Mouse (Mus musculus): ENCODE results near the gene Pgm2l1. TPM values are rescaled to one million over a fixed set of nuclear protein-coding genes. Genes with fewer than 3 reads are reported as not detected.
A peak's percentile ranks its signal among the peaks of the same experiment; 100 is the strongest.

Pgm2l1 gene
- polyA plus RNA-seq, 1 experiment from 2014 or later: 0.76 TPM

DNA sequence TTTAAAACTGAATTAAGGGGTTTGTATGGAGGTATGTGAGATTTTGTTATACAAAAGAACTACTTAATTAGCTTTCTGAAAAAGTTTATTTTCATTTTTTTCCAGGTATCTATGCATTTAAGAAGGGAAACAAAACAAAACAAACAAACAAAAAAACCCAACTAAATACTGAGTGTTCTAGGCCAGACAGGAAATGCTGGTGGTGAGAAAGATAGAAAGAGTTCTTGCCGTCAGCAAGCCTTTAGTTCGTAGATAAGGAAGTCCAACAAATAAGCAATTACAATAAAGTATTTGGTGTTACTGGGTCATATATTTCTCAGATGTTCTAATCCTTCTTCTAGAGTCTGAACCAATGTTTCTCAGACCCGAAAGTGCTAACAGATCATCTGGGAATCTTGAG is 1.8 kb downstream of the Pgm2l1 start:
- TF ChIP-seq CTCF (IDR thresholded peaks at IDR 0.05): no peak
- CTCF ChIA-PET: no interaction called here
- H3K27me3 ChIP-seq: peaks cover 52% of the 10 kb centered on the region
- ATAC-seq (no peak), DNase-seq (ENCODE audit: low read depth, low spot score) (no peak)
- in situ Hi-C loops (cut with MboI; ENCODE audit: low pct_unique_long_range_greater_than_20kb): no loop called here
- POLR2A ChIA-PET: no interaction called here

DNA sequence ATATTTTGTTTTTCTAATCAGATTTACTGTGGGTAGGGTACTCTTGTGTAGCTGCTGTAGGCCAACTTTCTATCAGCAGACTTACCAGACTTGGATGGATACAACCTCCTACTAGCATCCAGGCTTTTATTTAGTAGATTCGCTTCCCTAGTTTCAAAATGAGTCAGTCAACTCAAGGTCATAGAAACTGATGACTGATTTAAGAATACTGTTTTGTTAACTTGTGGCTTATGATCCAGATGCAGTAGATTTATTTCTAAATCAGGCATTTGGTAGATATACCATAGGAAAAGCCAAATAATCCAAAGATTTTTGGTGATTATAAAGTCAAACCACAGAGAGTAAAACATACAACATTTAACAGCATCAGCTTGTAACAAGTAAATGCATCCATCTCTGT is 3.5 kb downstream of the Pgm2l1 start:
- ChIA-PET POLR2A (no interaction called here), CTCF (interaction anchor here (1.1 kb wide), 1 partner anchor 29 kb away, joined by 3 read pairs; no protein-coding TSS in a partner anchor)
- DNase-seq (ENCODE audit: low read depth, low spot score) (no peak), ATAC-seq (no peak)
- in situ Hi-C loops (cut with MboI; ENCODE audit: low pct_unique_long_range_greater_than_20kb): no loop called here
- peaks cover 55% of the 10 kb centered on the region for H3K27me3 ChIP-seq
- no peak for TF ChIP-seq CTCF (IDR thresholded peaks at IDR 0.05)

DNA sequence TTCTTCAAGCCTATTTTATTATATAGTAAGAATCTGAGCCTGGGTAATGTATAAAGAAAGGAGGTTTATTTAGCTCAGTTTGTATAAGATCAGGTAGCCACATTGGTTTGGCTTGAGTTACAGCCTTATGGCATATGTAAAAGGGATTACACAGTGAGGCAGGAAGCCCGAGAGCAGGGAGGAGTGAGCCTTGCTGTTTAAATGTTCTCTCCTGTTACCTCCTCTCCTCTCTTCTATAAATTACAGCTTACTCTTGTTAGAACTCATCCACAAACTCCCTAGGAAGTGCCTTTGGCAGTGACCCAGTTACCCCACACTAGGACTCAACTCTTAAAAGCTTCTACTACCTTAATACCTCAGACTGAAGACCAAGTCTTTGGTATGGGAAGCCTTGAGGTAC is 4.5 kb downstream of the Pgm2l1 start:
- peaks cover 65% of the 10 kb centered on the region for H3K27me3 ChIP-seq
- in situ Hi-C loops (cut with MboI; ENCODE audit: low pct_unique_long_range_greater_than_20kb): no loop called here
- no peak for TF ChIP-seq CTCF (IDR thresholded peaks at IDR 0.05)
- POLR2A ChIA-PET: interaction anchor here (1.0 kb wide), 1 partner anchor 33 kb away, joined by 4 read pairs; no protein-coding TSS in a partner anchor
- CTCF ChIA-PET: no interaction called here
- ATAC-seq (no peak), DNase-seq (ENCODE audit: low read depth, low spot score) (no peak)

DNA sequence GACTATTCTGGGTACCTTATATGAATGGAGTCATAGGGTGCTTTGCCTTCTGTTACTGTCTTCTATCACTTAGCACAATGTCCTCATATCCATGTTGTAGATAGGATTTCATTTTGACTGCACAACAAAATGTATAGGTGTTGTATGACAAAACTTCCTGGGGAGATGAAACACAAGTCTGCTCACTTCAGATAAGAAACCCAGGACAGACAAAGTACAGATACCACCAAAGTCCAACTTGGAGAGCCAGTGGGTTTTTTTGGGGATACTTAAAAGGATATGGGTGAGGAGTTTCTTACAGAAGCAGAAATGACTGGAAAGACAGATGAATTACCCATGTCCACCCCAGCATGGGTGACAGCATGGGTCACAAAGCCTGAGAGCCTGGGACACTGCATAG is 6.5 kb downstream of the Pgm2l1 start:
- in situ Hi-C loops (cut with MboI; ENCODE audit: low pct_unique_long_range_greater_than_20kb): no loop called here
- TF ChIP-seq CTCF (IDR thresholded peaks at IDR 0.05): no peak
- ATAC-seq (no peak), DNase-seq (ENCODE audit: low read depth, low spot score) (no peak)
- ChIA-PET POLR2A (no interaction called here), CTCF (interaction anchor here (0.6 to 1.3 kb wide), 5 partner anchors 12 to 110 kb away, joined by 3 to 5 read pairs (median 4); no protein-coding TSS in a partner anchor)
- peaks cover 70% of the 10 kb centered on the region for H3K27me3 ChIP-seq

DNA sequence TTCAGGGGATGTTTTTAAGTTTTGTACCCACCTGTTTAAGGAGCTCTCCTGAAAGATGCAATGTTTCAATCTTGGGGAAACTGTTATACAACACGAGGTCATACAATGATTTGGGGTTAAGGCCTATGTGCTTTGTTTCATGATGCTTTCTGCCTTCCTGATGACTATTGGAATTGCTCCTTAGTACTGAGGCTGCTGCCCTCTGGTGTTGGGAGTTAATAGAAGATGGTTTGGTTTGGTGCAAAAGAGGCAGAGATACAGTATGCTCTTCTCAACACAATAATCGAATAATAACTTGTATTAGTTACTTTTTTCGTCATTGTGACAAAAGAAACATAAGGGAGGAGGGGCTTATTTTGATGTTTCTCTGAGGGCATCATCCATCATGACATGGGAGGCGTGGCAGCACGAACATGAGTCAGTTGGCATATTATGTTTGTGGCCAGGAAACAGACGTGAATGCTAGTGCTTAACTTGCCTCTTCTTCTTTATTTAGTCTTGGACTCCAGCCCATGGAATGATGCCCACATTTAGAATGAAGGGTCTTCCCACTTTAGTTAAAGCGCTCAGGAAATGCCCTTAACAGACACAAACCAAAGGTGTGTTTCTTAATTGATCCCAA is 7.2 kb downstream of the Pgm2l1 start:
- peaks cover 63% of the 10 kb centered on the region for H3K27me3 ChIP-seq
- peak; percentile 68 for TF ChIP-seq CTCF (IDR thresholded peaks at IDR 0.05)
- in situ Hi-C loops (cut with MboI; ENCODE audit: low pct_unique_long_range_greater_than_20kb): no loop called here
- ATAC-seq (no peak), DNase-seq (ENCODE audit: low read depth, low spot score) (no peak)
- ChIA-PET CTCF (interaction anchor here (0.6 to 1.3 kb wide), 5 partner anchors 12 to 111 kb away, joined by 3 to 5 read pairs (median 4); no protein-coding TSS in a partner anchor), POLR2A (no interaction called here)

DNA sequence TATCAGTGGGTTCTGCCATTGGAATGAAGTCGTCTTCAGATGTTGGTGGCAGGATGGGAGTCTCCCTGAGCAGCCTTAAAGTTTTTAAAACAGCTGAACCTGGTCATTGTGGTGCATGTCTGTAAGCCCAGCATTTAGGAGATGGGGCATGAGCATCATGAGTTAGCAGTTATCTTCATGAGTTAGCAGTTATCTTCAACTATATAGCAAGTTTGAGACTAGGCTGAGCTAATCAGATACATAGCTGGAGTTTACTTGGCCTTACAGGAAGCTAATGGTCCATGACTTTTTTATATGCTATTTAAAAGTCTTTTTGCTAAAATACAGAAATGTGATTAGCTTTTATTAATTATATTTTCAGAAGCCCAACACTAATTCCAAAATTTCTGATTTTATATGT is 11.1 kb downstream of the Pgm2l1 start:
- ATAC-seq (no peak), DNase-seq (ENCODE audit: low read depth, low spot score) (no peak)
- CTCF ChIA-PET: interaction anchor here (0.8 to 1.5 kb wide), 3 partner anchors 10 to 48 kb away, joined by 3 to 4 read pairs (median 3); no protein-coding TSS in a partner anchor
- TF ChIP-seq CTCF (IDR thresholded peaks at IDR 0.05): no peak
- peaks cover 40% of the 10 kb centered on the region for H3K27me3 ChIP-seq
- POLR2A ChIA-PET: interaction anchor here (0.6 kb wide), 1 partner anchor 378 kb away, joined by 3 read pairs; no protein-coding TSS in a partner anchor
- in situ Hi-C loops (cut with MboI; ENCODE audit: low pct_unique_long_range_greater_than_20kb): loop anchor here (5.0 kb wide), 1 partner anchor 116 kb away; the partner anchor contains the start of gene Pold3

DNA sequence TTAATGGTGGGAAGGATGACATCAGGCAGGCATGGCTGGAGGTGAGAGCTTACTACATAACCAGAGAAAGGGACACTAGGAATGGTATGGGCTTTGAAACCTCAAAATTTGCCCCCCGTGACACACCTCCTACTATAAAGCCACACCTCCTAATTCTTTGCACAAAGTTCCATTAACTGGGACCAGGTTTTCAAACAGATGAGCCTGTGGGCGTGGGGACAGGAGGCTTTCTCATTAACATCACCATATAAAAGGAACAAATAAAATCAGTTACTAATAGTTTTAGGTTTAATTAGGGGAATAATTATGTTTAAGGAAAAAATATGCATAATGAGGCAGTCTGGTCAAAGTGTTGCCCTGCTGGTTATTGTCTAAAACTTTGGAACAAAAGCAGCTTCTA is 13.4 kb downstream of the Pgm2l1 start:
- in situ Hi-C loops (cut with MboI; ENCODE audit: low pct_unique_long_range_greater_than_20kb): loop anchor here (5.0 kb wide), 1 partner anchor 48 kb away; no protein-coding TSS in a partner anchor

DNA sequence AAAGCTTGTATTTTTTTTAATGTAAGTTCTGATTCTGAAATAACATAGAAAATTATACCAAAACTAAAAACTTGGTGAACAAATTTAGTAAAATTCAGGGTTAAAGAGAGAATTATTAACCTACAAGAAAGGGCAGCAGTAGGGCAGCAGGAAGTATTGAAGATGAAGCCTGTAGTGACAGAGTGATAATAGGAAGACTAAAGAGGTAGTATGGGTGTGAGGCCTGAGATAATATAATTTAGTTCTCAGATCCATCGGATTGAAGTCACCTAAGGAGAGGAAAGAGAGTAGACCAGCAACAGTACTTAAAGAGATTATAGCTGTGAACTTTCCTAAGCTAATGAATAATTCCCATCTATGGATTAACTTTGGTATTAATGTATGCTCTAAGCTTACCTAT is 15.8 kb downstream of the Pgm2l1 start:
- H3K27me3 ChIP-seq: peaks cover 29% of the 10 kb centered on the region
- CTCF ChIA-PET: interaction anchor here (1.2 to 1.7 kb wide), 2 partner anchors 53 to 55 kb away, joined by 3 to 5 read pairs; no protein-coding TSS in a partner anchor
- no peak for TF ChIP-seq CTCF (IDR thresholded peaks at IDR 0.05)
- POLR2A ChIA-PET: no interaction called here
- ATAC-seq: no peak
- no peak for DNase-seq (ENCODE audit: low read depth, low spot score)
- in situ Hi-C loops (cut with MboI; ENCODE audit: low pct_unique_long_range_greater_than_20kb): loop anchor here (5.0 kb wide), 1 partner anchor 51 kb away; no protein-coding TSS in a partner anchor

More for the DNA sequence above, 13.4 kb downstream of the Pgm2l1 start:
- ATAC-seq (no peak), DNase-seq (ENCODE audit: low read depth, low spot score) (no peak)
- H3K27me3 ChIP-seq: peaks cover 36% of the 10 kb centered on the region
- POLR2A ChIA-PET: no interaction called here
- TF ChIP-seq CTCF (IDR thresholded peaks at IDR 0.05): no peak
- CTCF ChIA-PET: interaction anchor here (1.5 kb wide), 1 partner anchor 51 kb away, joined by 3 read pairs; no protein-coding TSS in a partner anchor

DNA sequence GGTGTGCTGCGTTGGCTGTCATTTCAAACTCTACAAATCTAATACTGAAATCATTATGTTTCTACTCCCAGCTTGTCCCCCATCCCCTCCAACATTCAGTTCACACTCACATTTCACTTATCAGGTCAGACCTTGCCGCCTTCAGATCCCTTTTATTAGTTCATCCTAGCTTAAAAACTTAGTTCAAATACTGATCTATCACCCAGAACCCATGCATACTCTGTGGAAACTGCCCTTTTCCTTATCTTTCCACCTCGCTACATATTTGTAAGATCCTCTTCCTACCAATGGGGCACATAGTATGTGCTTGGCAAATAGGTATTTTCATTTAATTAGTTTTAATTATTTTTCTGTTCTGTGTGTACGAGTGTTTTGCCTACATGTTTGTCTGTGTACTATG is 17.0 kb downstream of the Pgm2l1 start:
- peaks cover 42% of the 10 kb centered on the region for H3K27me3 ChIP-seq
- in situ Hi-C loops (cut with MboI; ENCODE audit: low pct_unique_long_range_greater_than_20kb): loop anchor here (5.0 kb wide), 1 partner anchor 52 kb away; no protein-coding TSS in a partner anchor
- ChIA-PET POLR2A (no interaction called here), CTCF (interaction anchor here (1.7 kb wide), 1 partner anchor 54 kb away, joined by 5 read pairs; no protein-coding TSS in a partner anchor)
- no peak for TF ChIP-seq CTCF (IDR thresholded peaks at IDR 0.05)
- ATAC-seq (no peak), DNase-seq (ENCODE audit: low read depth, low spot score) (no peak)

DNA sequence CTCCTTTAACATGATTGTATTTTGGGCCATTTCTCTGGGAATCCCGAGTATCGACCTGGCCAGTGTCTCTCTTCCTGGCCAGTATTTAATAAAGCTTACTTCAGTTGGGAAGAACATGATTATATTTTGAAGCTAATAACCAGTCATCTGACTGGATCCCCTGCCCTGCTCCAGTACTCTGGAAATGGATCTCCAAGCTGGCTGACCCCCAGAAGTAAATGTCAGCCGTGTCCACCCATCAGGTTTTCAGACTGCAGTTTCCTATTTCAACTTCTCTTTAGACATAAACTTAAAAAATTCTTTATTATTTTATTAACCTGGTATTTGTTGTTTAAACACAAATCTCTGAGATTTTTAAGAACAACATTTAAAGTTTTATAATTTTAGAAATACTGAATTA is 18.0 kb downstream of the Pgm2l1 start:
- POLR2A ChIA-PET: no interaction called here
- ATAC-seq (no peak), DNase-seq (ENCODE audit: low read depth, low spot score) (no peak)
- TF ChIP-seq CTCF (IDR thresholded peaks at IDR 0.05): no peak
- CTCF ChIA-PET: no interaction called here
- in situ Hi-C loops (cut with MboI; ENCODE audit: low pct_unique_long_range_greater_than_20kb): no loop called here
- peaks cover 45% of the 10 kb centered on the region for H3K27me3 ChIP-seq

DNA sequence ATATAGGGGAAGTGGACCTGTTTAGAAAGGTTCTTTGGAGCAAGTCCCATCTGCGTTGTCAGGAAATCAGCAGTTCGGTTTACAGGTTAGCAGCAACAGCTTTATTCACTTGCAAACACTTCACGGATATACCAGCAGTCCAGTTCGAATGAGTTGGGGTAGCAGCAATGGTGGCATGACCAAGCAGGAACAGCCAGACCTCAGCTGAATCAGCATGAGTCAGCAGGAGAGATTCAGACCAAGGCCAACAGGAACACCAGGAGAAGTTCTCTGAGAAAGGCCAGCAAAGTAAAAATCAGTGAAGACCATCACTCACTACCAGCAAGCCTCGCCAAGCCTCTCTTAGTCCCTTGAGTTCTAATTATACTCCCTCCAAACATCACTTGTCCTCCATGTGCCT is 23.5 kb downstream of the Pgm2l1 start:
- POLR2A ChIA-PET: no interaction called here
- ATAC-seq: no peak
- DNase-seq (ENCODE audit: low read depth, low spot score): no peak
- in situ Hi-C loops (cut with MboI; ENCODE audit: low pct_unique_long_range_greater_than_20kb): no loop called here
- TF ChIP-seq CTCF (IDR thresholded peaks at IDR 0.05): no peak
- CTCF ChIA-PET: interaction anchor here (2.2 kb wide), 1 partner anchor 26 kb away, joined by 6 read pairs; no protein-coding TSS in a partner anchor
- H3K27me3 ChIP-seq: peaks cover 31% of the 10 kb centered on the region

All from Patski (cell line).